Mouse (Mus musculus): ENCODE data around the gene Ccdc18. TPM values are rescaled to one million over a fixed set of nuclear protein-coding genes. Genes with fewer than 3 reads are reported as not detected.
A peak's percentile ranks its signal among the peaks of the same experiment; 100 is the strongest.
"Not testable (repeated sequence)": the region's sequence is repeated elsewhere in the genome, so short reads cannot be mapped to it uniquely, and the experiment has no call there.

Ccdc18 gene
- under 1 TPM; 0.07 to 0.36 TPM for total RNA-seq (2021)
- long read RNA-seq, experiment 1, partial matches to known transcripts = 0 of 1 reads
- long read RNA-seq, experiment 1, other reads (novel, unspliced or antisense) = 1 of 1 reads
- long read RNA-seq, experiment 2 = 0 reads

- intact Hi-C loops (cut with DNase I) = loop anchor here (5.0 kb wide), 1 partner anchor 135 kb away; the partner anchor contains the start of gene Dr1
Observed at GRCm38 (mm10) chr5:108132441-108133243, at the start of gene Ccdc18, which contains the start of gene Tmed5. TSS of gene Ccdc18 (plus strand) at chr5:108132875. TSS of gene Tmed5 (minus strand) at chr5:108132620.

GRCm38 (mm10) chr5:108085440-108085839 is 47.2 kb upstream of the Ccdc18 start:
- intact Hi-C loops (cut with DNase I) = no loop called here
- DNase-seq = no peak

More at GRCm38 (mm10) chr5:108132441-108133243, at the start of gene Ccdc18, which contains the start of gene Tmed5:
- DNase-seq = peak; percentile 88 to 96

GRCm38 (mm10) chr5:108092731-108093130 is 39.9 kb upstream of the Ccdc18 start:
- DNase-seq; intact Hi-C loops (cut with DNase I): not testable (repeated sequence)

- no peak for DNase-seq
- intact Hi-C loops (cut with DNase I) = no loop called here
Observed at GRCm38 (mm10) chr5:108097676-108098075, 35.0 kb upstream of the Ccdc18 start.

- DNase-seq = no peak
Observed at GRCm38 (mm10) chr5:108100196-108100595, 32.5 kb upstream of the Ccdc18 start.

GRCm38 (mm10) chr5:108104306-108104705 is 28.4 kb upstream of the Ccdc18 start:
- intact Hi-C loops (cut with DNase I) = no loop called here
- DNase-seq = no peak

More at GRCm38 (mm10) chr5:108100196-108100595, 32.5 kb upstream of the Ccdc18 start:
- intact Hi-C loops (cut with DNase I) = no loop called here

GRCm38 (mm10) chr5:108109346-108109745 is 23.3 kb upstream of the Ccdc18 start:
- intact Hi-C loops (cut with DNase I) = no loop called here
- DNase-seq = no peak

- DNase-seq = no peak
- intact Hi-C loops (cut with DNase I) = no loop called here
Observed at GRCm38 (mm10) chr5:108117693-108118092, 15.0 kb upstream of the Ccdc18 start.

- no peak for DNase-seq
- intact Hi-C loops (cut with DNase I) = no loop called here
Observed at GRCm38 (mm10) chr5:108120221-108120900, 12.3 kb upstream of the Ccdc18 start.

GRCm38 (mm10) chr5:108131849-108132440 is 730 bp upstream of the Ccdc18 start:
- intact Hi-C loops (cut with DNase I) = loop anchor here (5.0 kb wide), 1 partner anchor 135 kb away; the partner anchor contains the start of gene Dr1
- DNase-seq = peak in 1 of 2 experiments; percentile 9

GRCm38 (mm10) chr5:108152592-108152991 is 19.9 kb downstream of the Ccdc18 start:
- DNase-seq = no peak
- intact Hi-C loops (cut with DNase I) = no loop called here

GRCm38 (mm10) chr5:108160796-108161195 is 28.1 kb downstream of the Ccdc18 start:
- no peak for DNase-seq
- intact Hi-C loops (cut with DNase I) = no loop called here

GRCm38 (mm10) chr5:108163695-108164094 is 31.0 kb downstream of the Ccdc18 start:
- DNase-seq = peak in 1 of 2 experiments; percentile 21
- intact Hi-C loops (cut with DNase I) = loop anchor here (2.0 kb wide), 2 partner anchors 129 to 253 kb away; no protein-coding TSS in a partner anchor

- intact Hi-C loops (cut with DNase I) = no loop called here
- no peak for DNase-seq
Observed at GRCm38 (mm10) chr5:108184050-108184449, 51.4 kb downstream of the Ccdc18 start.

GRCm38 (mm10) chr5:108188967-108189366 is 56.3 kb downstream of the Ccdc18 start:
- no peak for DNase-seq
- intact Hi-C loops (cut with DNase I) = no loop called here

- DNase-seq = no peak
- intact Hi-C loops (cut with DNase I) = no loop called here
Observed at GRCm38 (mm10) chr5:108206008-108206407, 73.3 kb downstream of the Ccdc18 start.

GRCm38 (mm10) chr5:108211512-108211911 is 78.8 kb downstream of the Ccdc18 start:
- intact Hi-C loops (cut with DNase I) = no loop called here

GRCm38 (mm10) chr5:108214928-108215327 is 82.3 kb downstream of the Ccdc18 start:
- intact Hi-C loops (cut with DNase I) = no loop called here
- no peak for DNase-seq

More at GRCm38 (mm10) chr5:108211512-108211911, 78.8 kb downstream of the Ccdc18 start:
- no peak for DNase-seq

GRCm38 (mm10) chr5:108224077-108224476 is 91.4 kb downstream of the Ccdc18 start:
- no peak for DNase-seq
- intact Hi-C loops (cut with DNase I) = no loop called here

- intact Hi-C loops (cut with DNase I) = no loop called here
- DNase-seq = no peak
Observed at GRCm38 (mm10) chr5:108226159-108226558, 93.5 kb downstream of the Ccdc18 start.
